Mouse (Mus musculus): ENCODE data around the gene Tab1. TPM values are rescaled to one million over a fixed set of nuclear protein-coding genes. Genes with fewer than 3 reads are reported as not detected.

Tab1 gene
- total RNA-seq, 1 experiment from 2014 or later: 26.7 TPM

GRCm38 (mm10) chr15:80137945-80138791 lies 5.2 kb downstream of the Tab1 start:
- DNase-seq: no peak

- DNase-seq: no peak
Observed at GRCm38 (mm10) chr15:80140302-80140701, 7.4 kb downstream of the Tab1 start.

- DNase-seq: no peak
Observed at GRCm38 (mm10) chr15:80140878-80141277, 8.0 kb downstream of the Tab1 start.

GRCm38 (mm10) chr15:80142130-80142529 lies 9.2 kb downstream of the Tab1 start:
- DNase-seq: no peak

GRCm38 (mm10) chr15:80143760-80144159 lies 10.8 kb downstream of the Tab1 start:
- DNase-seq: no peak

GRCm38 (mm10) chr15:80145397-80145796 lies 12.5 kb downstream of the Tab1 start:
- DNase-seq: no peak

GRCm38 (mm10) chr15:80146153-80146552 lies 13.2 kb downstream of the Tab1 start:
- DNase-seq: no peak

- no peak for DNase-seq
Observed at GRCm38 (mm10) chr15:80147090-80147489, 14.2 kb downstream of the Tab1 start.

GRCm38 (mm10) chr15:80147511-80147910 lies 14.6 kb downstream of the Tab1 start:
- DNase-seq: no peak

GRCm38 (mm10) chr15:80148565-80148964 lies 15.6 kb downstream of the Tab1 start:
- no peak for DNase-seq

GRCm38 (mm10) chr15:80149517-80149916 lies 16.6 kb downstream of the Tab1 start:
- DNase-seq: no peak

GRCm38 (mm10) chr15:80152663-80153062 lies 19.7 kb downstream of the Tab1 start:
- DNase-seq: no peak

- no peak for DNase-seq
Observed at GRCm38 (mm10) chr15:80153757-80154156, 20.8 kb downstream of the Tab1 start.

- DNase-seq: no peak
Observed at GRCm38 (mm10) chr15:80155707-80156106, 22.8 kb downstream of the Tab1 start.

- DNase-seq: no peak
Observed at GRCm38 (mm10) chr15:80157197-80157943, 24.4 kb downstream of the Tab1 start.

- DNase-seq: no peak
Observed at GRCm38 (mm10) chr15:80158001-80158706, 25.2 kb downstream of the Tab1 start.

GRCm38 (mm10) chr15:80158707-80159090 lies 25.8 kb downstream of the Tab1 start:
- DNase-seq: no peak

- no peak for DNase-seq
Observed at GRCm38 (mm10) chr15:80159286-80159901, 26.5 kb downstream of the Tab1 start.

GRCm38 (mm10) chr15:80160223-80160622 lies 27.3 kb downstream of the Tab1 start:
- no peak for DNase-seq

GRCm38 (mm10) chr15:80160726-80161125 lies 27.8 kb downstream of the Tab1 start:
- no peak for DNase-seq

GRCm38 (mm10) chr15:80161199-80161598 lies 28.3 kb downstream of the Tab1 start:
- no peak for DNase-seq

GRCm38 (mm10) chr15:80162401-80162964 lies 29.6 kb downstream of the Tab1 start:
- DNase-seq: no peak

Data from adrenal gland, postnatal 25 days (tissue).